Comparison of ENCODE assay signal across 18 mouse cellular contexts in genomic region chr5:126971981-126972380, GRCm38 (mm10).
A peak's percentile ranks its signal among the peaks of the same experiment; 100 is the strongest.
DNase-seq lines count a peak whose midpoint lies in the region; ATAC-seq lines count a peak whose summit lies in the region.
"Had no signal": no experiment of that assay in that cellular context is flagged by ENCODE, and none has a peak within 500 bp of the region (broad histone marks: within the 10 kb centered on the region; RNA-seq: fewer than 3 reads in every experiment).

No protein-coding gene starts in this region.

- H3K4me2 ChIP-seq in forebrain, embryonic 16.5 days (ENCODE audit: low read length) = no peak overlapping the region
- H3K4me2 ChIP-seq in forebrain, embryonic 13.5 days = no peak overlapping the region
- no peak overlapping the region for H3K4me2 ChIP-seq in lung, embryonic 15.5 days
- H3K4me2 ChIP-seq: embryonic facial prominence, embryonic 13.5 days; embryonic facial prominence, embryonic 15.5 days; forebrain, embryonic 15.5 days had no signal

- no peaks in the 10 kb centered on the region; the same call in 1 of the 2 replicates for H3K4me1 ChIP-seq in forebrain, embryonic 16.5 days (replicated peaks; ENCODE audit: control insufficient read depth, insufficient read depth, low read length)
- H3K4me1 ChIP-seq in forebrain, embryonic 13.5 days = peaks cover 6% of the 10 kb centered on the region
- peaks cover 13% of the 10 kb centered on the region for H3K4me1 ChIP-seq in lung, embryonic 15.5 days
- H3K4me1 ChIP-seq: embryonic facial prominence, embryonic 13.5 days; embryonic facial prominence, embryonic 15.5 days had no signal

- no peaks in the 10 kb centered on the region for H3K9me3 ChIP-seq in forebrain, embryonic 16.5 days (ENCODE audit: control insufficient read depth, low read length)
- no peaks in the 10 kb centered on the region for H3K9me3 ChIP-seq in forebrain, embryonic 13.5 days (replicated peaks)
- H3K9me3 ChIP-seq in lung, embryonic 15.5 days = no peaks in the 10 kb centered on the region
- H3K9me3 ChIP-seq: embryonic facial prominence, embryonic 13.5 days; embryonic facial prominence, embryonic 15.5 days; forebrain, embryonic 10.5 days; forebrain, embryonic 15.5 days had no signal

- no peaks in the 10 kb centered on the region for H3K36me3 ChIP-seq in forebrain, embryonic 16.5 days (ENCODE audit: control insufficient read depth, insufficient read depth)
- no peaks in the 10 kb centered on the region for H3K36me3 ChIP-seq in forebrain, embryonic 13.5 days (ENCODE audit: poor library complexity, severe bottlenecking)
- no peaks in the 10 kb centered on the region for H3K36me3 ChIP-seq in lung, embryonic 15.5 days
- H3K36me3 ChIP-seq: embryonic facial prominence, embryonic 13.5 days; embryonic facial prominence, embryonic 15.5 days; forebrain, embryonic 10.5 days; forebrain, embryonic 15.5 days had no signal

- no peak overlapping the region for H3K4me3 ChIP-seq in forebrain, embryonic 16.5 days (replicated peaks; ENCODE audit: low read length)
- H3K4me3 ChIP-seq in forebrain, embryonic 13.5 days = no peak overlapping the region
- no peak overlapping the region for H3K4me3 ChIP-seq in lung, embryonic 15.5 days
- H3K4me3 ChIP-seq: embryonic facial prominence, embryonic 13.5 days; embryonic facial prominence, embryonic 15.5 days; erythroblast, embryonic 14.5 days; forebrain, embryonic 10.5 days; forebrain, embryonic 15.5 days had no signal

- no peak for ATAC-seq in forebrain, embryonic 16.5 days
- ATAC-seq in forebrain, embryonic 13.5 days = no peak
- ATAC-seq in lung, embryonic 15.5 days (ENCODE audit: borderline replicate concordance, extremely low read depth, low FRiP score, low TSS enrichment) = peak; percentile 50; the same call in 1 of the 2 replicates
- ATAC-seq: forebrain, embryonic 15.5 days had no signal

- H3K27ac ChIP-seq in forebrain, embryonic 16.5 days (ENCODE audit: low read length) = 0 out of 2 replicates have a peak overlapping the region, but pooled peaks have one; percentile 50
- H3K27ac ChIP-seq in forebrain, embryonic 13.5 days = no peak overlapping the region
- no peak overlapping the region for H3K27ac ChIP-seq in lung, embryonic 15.5 days
- H3K27ac ChIP-seq: embryonic facial prominence, embryonic 13.5 days; embryonic facial prominence, embryonic 15.5 days; forebrain, embryonic 10.5 days; forebrain, embryonic 15.5 days had no signal

- H3K27me3 ChIP-seq in forebrain, embryonic 16.5 days (replicated peaks; ENCODE audit: control insufficient read depth, insufficient read depth, low read length) = no peaks in the 10 kb centered on the region
- no peaks in the 10 kb centered on the region for H3K27me3 ChIP-seq in forebrain, embryonic 13.5 days
- H3K27me3 ChIP-seq in lung, embryonic 15.5 days = no peaks in the 10 kb centered on the region
- H3K27me3 ChIP-seq: embryonic facial prominence, embryonic 13.5 days; embryonic facial prominence, embryonic 15.5 days; forebrain, embryonic 15.5 days had no signal

- 68% methylated on average over 1 of the region's 1 CpGs for WGBS in forebrain, embryonic 16.5 days
- WGBS in forebrain, embryonic 13.5 days = 85% methylated on average over 1 of the region's 1 CpGs
- 34% methylated on average over 1 of the region's 1 CpGs for WGBS in lung, embryonic 15.5 days

- no peak for DNase-seq in lung, postnatal 10 days
- DNase-seq: adrenal gland, postnatal 10 days; adrenal gland, postnatal 25 days; cerebellum, adult 11 months; cerebellum, adult 18-20 months; cerebellum, adult 8-10 months; cerebellum, adult 9-11 months; cerebellum, postnatal 14 days; cerebellum, postnatal 36 days; embryo, embryonic 11 days had no signal

- no peak overlapping the region for H3K9ac ChIP-seq in forebrain, embryonic 16.5 days (replicated peaks; ENCODE audit: low read depth, low read length)
- H3K9ac ChIP-seq in forebrain, embryonic 13.5 days = no peak overlapping the region
- no peak overlapping the region for H3K9ac ChIP-seq in lung, embryonic 15.5 days
- H3K9ac ChIP-seq: embryonic facial prominence, embryonic 13.5 days; embryonic facial prominence, embryonic 15.5 days; forebrain, embryonic 15.5 days had no signal
